Mouse (Mus musculus) layer of hippocampus, postnatal 14 days (tissue): ENCODE data around the gene Hilpda. TPM values are rescaled to one million over a fixed set of nuclear protein-coding genes. Genes with fewer than 3 reads are reported as not detected.

Experiments
- DNase-seq, 2 experiments: peaks; one replicate each; pipeline ENCODE4 v3.0.0; 2021 to 2022; ENCODE audit warnings: low spot score in 2 of 2, mixed read lengths in 1 of 2
- total RNA-seq, 2 experiments: library from RNA; stranded (reverse); gene quantifications; 2 replicates each; pipeline ENCODE4 v1.2.3; 2021

Gene Hilpda
- total RNA-seq, 2 experiments from 2014 or later, result 5.9 to 6.4 TPM

GRCm38 (mm10) chr6:29270961-29271360 is 1.3 kb upstream of the Hilpda start:
- no peak for DNase-seq

- DNase-seq, result no peak
These were observed 4.5 kb downstream of the Hilpda start for GRCm38 (mm10) chr6:29276746-29277145.

GRCm38 (mm10) chr6:29278513-29279267 is 6.4 kb downstream of the Hilpda start:
- peak; percentile 8 to 66 for DNase-seq

GRCm38 (mm10) chr6:29279293-29279692 is 7.0 kb downstream of the Hilpda start, which contains the start of gene Fam71f2:
Gene Fam71f2 (plus strand): TSS chr6:29279593.
- no peak for DNase-seq

GRCm38 (mm10) chr6:29280671-29281070 is 8.4 kb downstream of the Hilpda start:
- no peak for DNase-seq

- no peak for DNase-seq
These were observed 14.6 kb downstream of the Hilpda start for GRCm38 (mm10) chr6:29286870-29287269.

- DNase-seq, result no peak
These were observed 15.2 kb downstream of the Hilpda start for GRCm38 (mm10) chr6:29287481-29287880.

- no peak for DNase-seq
These were observed 15.7 kb downstream of the Hilpda start for GRCm38 (mm10) chr6:29287944-29288343.

- no peak for DNase-seq
These were observed 16.4 kb downstream of the Hilpda start for GRCm38 (mm10) chr6:29288651-29289050.

- peak in 1 of 2 experiments; percentile 24 for DNase-seq
These were observed 26.8 kb downstream of the Hilpda start for GRCm38 (mm10) chr6:29299112-29299511.

- no peak for DNase-seq
These were observed 31.0 kb downstream of the Hilpda start for GRCm38 (mm10) chr6:29303251-29303650.

GRCm38 (mm10) chr6:29303726-29304125 is 31.4 kb downstream of the Hilpda start:
- no peak for DNase-seq

GRCm38 (mm10) chr6:29305462-29305861 is 33.2 kb downstream of the Hilpda start:
- DNase-seq, result no peak

GRCm38 (mm10) chr6:29308846-29309605 is 36.7 kb downstream of the Hilpda start:
- DNase-seq, result no peak

- no peak for DNase-seq
These were observed 41.5 kb downstream of the Hilpda start for GRCm38 (mm10) chr6:29313690-29314202.

GRCm38 (mm10) chr6:29317286-29317685 is 45.0 kb downstream of the Hilpda start:
- no peak for DNase-seq

GRCm38 (mm10) chr6:29317941-29318340 is 45.7 kb downstream of the Hilpda start:
- DNase-seq, result no peak

GRCm38 (mm10) chr6:29318879-29319278 is 46.6 kb downstream of the Hilpda start, which contains the start of gene Fam71f1:
Gene Fam71f1 (plus strand): TSS chr6:29319140.
- DNase-seq, result no peak

- no peak for DNase-seq
These were observed 49.3 kb downstream of the Hilpda start for GRCm38 (mm10) chr6:29321586-29321985.

- no peak for DNase-seq
These were observed 49.9 kb downstream of the Hilpda start for GRCm38 (mm10) chr6:29322147-29322546.

GRCm38 (mm10) chr6:29322735-29323134 is 50.4 kb downstream of the Hilpda start:
- DNase-seq, result no peak
